18 mouse cellular contexts compared by ENCODE assay signal in genomic region chr16:24423196-24423595, GRCm38 (mm10). TPM values are rescaled to one million over a fixed set of nuclear protein-coding genes. Genes with fewer than 3 reads are reported as not detected.
DNase-seq lines count a peak whose midpoint lies in the region; ATAC-seq lines count a peak whose summit lies in the region.
"Had no signal": no experiment of that assay in that cellular context is flagged by ENCODE, and none has a peak within 500 bp of the region (broad histone marks: within the 10 kb centered on the region; RNA-seq: fewer than 3 reads in every experiment).

No protein-coding gene starts in this region.

- 70% methylated on average over 4 of the region's 4 CpGs for WGBS in heart, embryonic 12.5 days
- 47% methylated on average over 4 of the region's 4 CpGs for WGBS in hindbrain, embryonic 12.5 days
- WGBS in hindbrain, embryonic 16.5 days: 37% methylated on average over 4 of the region's 4 CpGs
- WGBS in forebrain, embryonic 16.5 days: 36% methylated on average over 4 of the region's 4 CpGs

- no peaks in the 10 kb centered on the region for H3K27me3 ChIP-seq in heart, embryonic 12.5 days (replicated peaks)
- no peaks in the 10 kb centered on the region for H3K27me3 ChIP-seq in hindbrain, embryonic 12.5 days
- no peaks in the 10 kb centered on the region for H3K27me3 ChIP-seq in hindbrain, embryonic 16.5 days (replicated peaks; ENCODE audit: control insufficient read depth, insufficient read depth, low read length)
- no peaks in the 10 kb centered on the region for H3K27me3 ChIP-seq in forebrain, embryonic 16.5 days (replicated peaks; ENCODE audit: control insufficient read depth, insufficient read depth, low read length)
- H3K27me3 ChIP-seq: embryonic facial prominence, embryonic 12.5 days; stomach, embryonic 15.5 days had no signal

- no peak overlapping the region for H3K4me3 ChIP-seq in heart, embryonic 12.5 days
- H3K4me3 ChIP-seq in hindbrain, embryonic 12.5 days: no peak overlapping the region
- H3K4me3 ChIP-seq in hindbrain, embryonic 16.5 days (ENCODE audit: low read length): no peak overlapping the region
- no peak overlapping the region for H3K4me3 ChIP-seq in brown adipose tissue, adult 24 weeks (ENCODE audit: insufficient read depth, low read depth, low read length)
- H3K4me3 ChIP-seq in forebrain, embryonic 16.5 days (replicated peaks; ENCODE audit: low read length): no peak overlapping the region
- H3K4me3 ChIP-seq: embryonic facial prominence, embryonic 12.5 days; layer of hippocampus, adult 2 months; megakaryocyte, embryonic 14.5 days; stomach, embryonic 15.5 days had no signal

- no peaks in the 10 kb centered on the region for H3K36me3 ChIP-seq in heart, embryonic 12.5 days
- H3K36me3 ChIP-seq in hindbrain, embryonic 12.5 days: no peaks in the 10 kb centered on the region
- H3K36me3 ChIP-seq in hindbrain, embryonic 16.5 days (ENCODE audit: control insufficient read depth, insufficient read depth, low read length): no peaks in the 10 kb centered on the region
- no peaks in the 10 kb centered on the region for H3K36me3 ChIP-seq in forebrain, embryonic 16.5 days (ENCODE audit: control insufficient read depth, insufficient read depth)
- H3K36me3 ChIP-seq: embryonic facial prominence, embryonic 12.5 days; stomach, embryonic 15.5 days had no signal

- peaks cover 81% of the 10 kb centered on the region for H3K4me1 ChIP-seq in heart, embryonic 12.5 days (replicated peaks)
- peaks cover 10% of the 10 kb centered on the region for H3K4me1 ChIP-seq in hindbrain, embryonic 12.5 days
- H3K4me1 ChIP-seq in hindbrain, embryonic 16.5 days (ENCODE audit: control insufficient read depth, insufficient read depth, low read depth, low read length): peaks cover 6% of the 10 kb centered on the region; the same call in 1 of the 2 replicates
- H3K4me1 ChIP-seq in brown adipose tissue, adult 24 weeks (ENCODE audit: control insufficient read depth, insufficient read depth, insufficient read length, low read length): peaks cover 18% of the 10 kb centered on the region
- H3K4me1 ChIP-seq in forebrain, embryonic 16.5 days (replicated peaks; ENCODE audit: control insufficient read depth, insufficient read depth, low read length): no peaks in the 10 kb centered on the region; the same call in 1 of the 2 replicates

- DNase-seq in heart, postnatal 14 days: no peak
- no peak for DNase-seq in kidney, postnatal 25 days
- DNase-seq: cerebellum, adult 2 months; liver; liver, postnatal 0 days; lung, postnatal 14 days; spleen, adult 18-20 months had no signal

- H3K9me3 ChIP-seq in heart, embryonic 12.5 days (replicated peaks): no peaks in the 10 kb centered on the region
- H3K9me3 ChIP-seq in hindbrain, embryonic 12.5 days (replicated peaks): no peaks in the 10 kb centered on the region
- no peaks in the 10 kb centered on the region for H3K9me3 ChIP-seq in hindbrain, embryonic 16.5 days (ENCODE audit: control insufficient read depth, low read length)
- H3K9me3 ChIP-seq in forebrain, embryonic 16.5 days (ENCODE audit: control insufficient read depth, low read length): no peaks in the 10 kb centered on the region
- H3K9me3 ChIP-seq: embryonic facial prominence, embryonic 12.5 days; megakaryocyte, embryonic 14.5 days; stomach, embryonic 15.5 days had no signal

- no peak overlapping the region for H3K9ac ChIP-seq in heart, embryonic 12.5 days
- H3K9ac ChIP-seq in hindbrain, embryonic 12.5 days: no peak overlapping the region
- no peak overlapping the region for H3K9ac ChIP-seq in hindbrain, embryonic 16.5 days (ENCODE audit: low read depth, low read length)
- no peak overlapping the region for H3K9ac ChIP-seq in forebrain, embryonic 16.5 days (replicated peaks; ENCODE audit: low read depth, low read length)
- H3K9ac ChIP-seq: embryonic facial prominence, embryonic 12.5 days; liver, postnatal 0 days; stomach, embryonic 15.5 days had no signal

- H3K27ac ChIP-seq in heart, embryonic 12.5 days (ENCODE audit: poor library complexity, severe bottlenecking): peak overlapping the region; percentile 87
- no peak overlapping the region for H3K27ac ChIP-seq in hindbrain, embryonic 12.5 days
- H3K27ac ChIP-seq in hindbrain, embryonic 16.5 days (ENCODE audit: low read depth, low read length): no peak overlapping the region
- H3K27ac ChIP-seq in brown adipose tissue, adult 24 weeks (replicated peaks; ENCODE audit: low read depth, low read length): peak overlapping the region; percentile 79
- H3K27ac ChIP-seq in forebrain, embryonic 16.5 days (ENCODE audit: low read length): no peak overlapping the region
- H3K27ac ChIP-seq: embryonic facial prominence, embryonic 12.5 days; kidney, postnatal 0 days; layer of hippocampus, adult 2 months; stomach, embryonic 15.5 days had no signal

- intact Hi-C loops in heart, postnatal 14 days (cut with DNase I): no loop called here

- no peak overlapping the region for H3K4me2 ChIP-seq in heart, embryonic 12.5 days
- H3K4me2 ChIP-seq in hindbrain, embryonic 12.5 days (replicated peaks): no peak overlapping the region
- H3K4me2 ChIP-seq in hindbrain, embryonic 16.5 days (ENCODE audit: low read length): no peak overlapping the region
- H3K4me2 ChIP-seq in forebrain, embryonic 16.5 days (ENCODE audit: low read length): no peak overlapping the region
- H3K4me2 ChIP-seq: embryonic facial prominence, embryonic 12.5 days; stomach, embryonic 15.5 days had no signal

- ATAC-seq in heart, embryonic 12.5 days (ENCODE audit: insufficient number of reproducible peaks, low FRiP score): no peak
- peak; percentile 41; the same call in 1 of the 2 replicates for ATAC-seq in hindbrain, embryonic 12.5 days (ENCODE audit: low FRiP score)
- no peak for ATAC-seq in hindbrain, embryonic 16.5 days
- ATAC-seq in forebrain, embryonic 16.5 days: peak; percentile 41; the same call in 1 of the 2 replicates
- ATAC-seq: intestine, embryonic 16.5 days had no signal

RNA-seq across cellular contexts. Expression of gene Lpp, which starts 29.9 kb away (rescaled TPM):
- 50.0 and 58.0 TPM in 2 replicates for polyA plus RNA-seq in heart, embryonic 12.5 days (2016; fragmentation: Nextera tagmentation; extraction: Ambion mirVana)
- total RNA-seq in heart, postnatal 14 days (2021): 10 to 100 TPM; 46.8 to 47.5 TPM
- polyA plus RNA-seq in hindbrain, embryonic 12.5 days (2016; fragmentation: Nextera tagmentation; extraction: Ambion mirVana): 25.9 and 27.9 TPM in 2 replicates
- 10.9 and 12.6 TPM in 2 replicates for polyA plus RNA-seq in hindbrain, embryonic 16.5 days (2015; fragmentation: Nextera tagmentation; extraction: Ambion mirVana)
- 6.7 and 7.2 TPM in 2 replicates for polyA plus RNA-seq in brown adipose tissue, adult 24 weeks (2012; ENCODE audit: insufficient read depth, insufficient read length, missing spikeins)
- 10.5 and 12.2 TPM in 2 replicates for polyA plus RNA-seq in forebrain, embryonic 16.5 days (2015; fragmentation: Nextera tagmentation; extraction: Ambion mirVana)

Comparison
In these comparisons a context has a peak if more than half of its experiments do, and no peak if none do; other contexts are left out.
1. ATAC-seq: peak in hindbrain, embryonic 12.5 days (single experiment) and forebrain, embryonic 16.5 days (single experiment); none in heart, embryonic 12.5 days (single experiment) and hindbrain, embryonic 16.5 days (single experiment).
2. H3K27ac ChIP-seq: peak in heart, embryonic 12.5 days (single experiment) and brown adipose tissue, adult 24 weeks (single experiment); none in hindbrain, embryonic 12.5 days (single experiment), hindbrain, embryonic 16.5 days (single experiment) and forebrain, embryonic 16.5 days (single experiment).